Mouse (Mus musculus) C2C12 (cell line): Measurements from ENCODE around the gene Neurog1.

ENCODE experiments used
- CTCF ChIP-seq: IDR thresholded peaks from one replicate; pipeline ENCODE4 v1.5.1; 2011; ENCODE audit not compliant: control insufficient read depth, insufficient read depth, insufficient read length
- MYOG ChIP-seq: IDR thresholded peaks from one replicate; pipeline ENCODE4 v1.6.1; 2011; ENCODE audit not compliant: control insufficient read depth, insufficient read length; ENCODE audit errors: extremely low read depth

- TF ChIP-seq CTCF (no peak), MYOG (no peak)
Measured at GRCm38 (mm10) chr13:56280356-56280755, 28.4 kb upstream of the Neurog1 start.
